Mouse (Mus musculus) stomach, embryonic 15.5 days (tissue): ENCODE measurements around the gene Zfp87. TPM values are rescaled to one million over a fixed set of nuclear protein-coding genes. Genes with fewer than 3 reads are reported as not detected.

Experiments
- ATAC-seq: fragments of 200-750 bp; cut with Nextera tagmentation; 2 replicates; pipeline ENCODE4 v1.8.0; 2017; ENCODE audit warnings: low read depth, moderate number of reproducible peaks, moderate TSS enrichment; ENCODE audit not compliant: insufficient read depth, low FRiP score
- H3K27ac ChIP-seq: fragments of 300-500 bp; sonication (generic); 2 replicates; pipeline ENCODE4 v1.5.1; 2015; ENCODE audit warnings: mild to moderate bottlenecking, inconsistent platforms
- H3K27me3 ChIP-seq: fragments of 300-500 bp; sonication (generic); replicated peaks from 2 replicates; pipeline ENCODE4 v1.6.1; 2015; ENCODE audit warnings: inconsistent platforms
- H3K36me3 ChIP-seq: fragments of 300-500 bp; sonication (generic); 2 replicates; pipeline ENCODE4 v1.6.1; 2015; ENCODE audit warnings: inconsistent platforms
- H3K4me1 ChIP-seq: fragments of 300-500 bp; sonication (generic); 2 replicates; pipeline ENCODE4 v1.6.1; 2015; ENCODE audit warnings: inconsistent platforms
- H3K4me2 ChIP-seq: fragments of 300-500 bp; sonication (generic); 2 replicates; pipeline ENCODE4 v1.6.1; 2015; ENCODE audit warnings: mild to moderate bottlenecking, inconsistent platforms
- H3K4me3 ChIP-seq: fragments of 300-500 bp; sonication (generic); replicated peaks from 2 replicates; pipeline ENCODE4 v1.5.1; 2015; ENCODE audit warnings: inconsistent platforms
- H3K9ac ChIP-seq: fragments of 300-500 bp; sonication (generic); 2 replicates; pipeline ENCODE4 v1.6.1; 2015; ENCODE audit warnings: inconsistent platforms
- H3K9me3 ChIP-seq: fragments of 300-500 bp; sonication (generic); 2 replicates; pipeline ENCODE4 v1.6.1; 2016; ENCODE audit warnings: inconsistent platforms
- WGBS: fragments of 180-500 bp; shearing (Covaris S2); methylation state at CpG from one replicate; pipeline ENCODE4 v1.1.7; 2015; 5-methylcytosine and 5-hydroxymethylcytosine counted together
- polyA plus RNA-seq: library from polyadenylated mRNA; unstranded; fragments of >200 nt; fragmentation: Nextera tagmentation; extraction: Ambion mirVana; gene quantifications from 2 replicates; pipeline ENCODE4 v1.2.1, GENCODE M21; 2015

Gene Zfp87
- polyA plus RNA-seq, 1 experiment from 2014 or later = 20.4 TPM

DNA sequence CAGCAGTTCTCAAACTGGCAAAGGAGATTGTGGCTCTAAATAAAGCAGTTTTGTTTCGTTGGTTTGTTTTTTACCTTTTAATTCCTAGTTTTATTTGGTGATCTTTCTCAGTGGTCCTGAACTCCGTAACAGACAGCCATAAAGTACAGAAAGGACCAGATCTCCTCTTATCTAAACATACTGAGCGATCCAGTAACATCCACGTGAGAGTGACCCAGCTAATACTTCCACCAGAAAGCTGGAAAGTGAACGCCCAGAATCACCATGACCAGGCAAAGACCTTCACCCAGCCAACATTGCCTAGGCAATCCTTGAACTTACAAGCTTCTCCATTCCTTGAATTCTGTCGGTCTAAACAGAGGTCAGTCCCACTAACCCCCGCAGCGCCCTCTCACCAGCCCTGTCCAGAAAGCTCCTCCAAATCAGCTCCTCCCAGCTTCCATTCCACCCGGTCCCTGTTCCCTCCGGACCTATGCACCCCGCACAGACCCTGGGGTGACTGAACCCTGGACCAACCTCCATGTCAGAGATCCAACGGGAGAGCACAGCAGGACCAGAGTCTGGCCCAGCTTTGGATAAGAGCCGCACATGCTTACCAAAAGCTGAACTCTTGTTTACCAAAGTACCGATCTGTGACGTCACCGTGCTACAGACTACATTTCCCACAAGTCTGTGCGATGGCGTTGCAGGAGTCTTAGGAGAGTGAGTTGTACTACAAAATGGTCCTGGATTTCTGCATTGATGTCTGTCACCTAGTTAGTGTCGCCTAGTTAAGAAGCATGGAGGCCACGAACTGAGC, 42.2 kb downstream of the Zfp87 start, which contains the start of gene Zfp874b:
Gene Zfp874b, minus strand, starts transcription at position 634 of the 799 bp plus-strand sequence.
- Histone ChIP-seq H3K27me3 (no peaks in the 10 kb centered on the region), H3K36me3 (no peaks in the 10 kb centered on the region), H3K4me3 (peak within 1 kb of the TSS; percentile 66), H3K9ac (peak within 1 kb of the TSS; percentile 43), H3K9me3 (no peaks in the 10 kb centered on the region), H3K27ac (peak within 1 kb of the TSS; percentile 6; the same call in 1 of the 2 replicates), H3K4me1 (no peaks in the 10 kb centered on the region), H3K4me2 (peak within 1 kb of the TSS; percentile 53)
- ATAC-seq = peak; percentile 93
- 4% methylated on average over 20 of the region's 20 CpGs for WGBS

DNA sequence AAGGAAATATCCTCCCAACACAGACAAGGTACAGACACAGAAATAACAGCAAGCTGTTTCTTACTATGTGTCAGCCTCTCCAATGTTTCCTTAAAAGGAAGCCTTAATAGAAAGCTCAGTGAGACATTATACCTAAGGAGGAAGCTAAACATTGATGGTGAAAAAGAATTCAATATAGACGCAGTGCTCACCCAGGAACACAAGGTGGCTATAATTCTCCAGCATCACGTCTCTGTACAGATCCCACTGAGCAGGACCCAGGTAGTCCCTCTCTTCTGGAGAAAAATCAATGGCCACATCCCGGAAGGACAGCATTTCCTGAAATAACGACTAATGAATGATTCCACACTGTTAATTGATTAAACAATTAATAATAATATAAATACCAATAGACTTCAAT, 44.4 kb downstream of the Zfp87 start:
- WGBS = 51% methylated on average over 4 of the region's 4 CpGs
- no peaks in the 10 kb centered on the region for H3K36me3 ChIP-seq
- no peak overlapping the region for H3K4me2 ChIP-seq
- no peaks in the 10 kb centered on the region for H3K4me1 ChIP-seq
- no peaks in the 10 kb centered on the region for H3K9me3 ChIP-seq
- no peak overlapping the region for H3K4me3 ChIP-seq
- no peak overlapping the region for H3K27ac ChIP-seq
- ATAC-seq = no peak
- H3K27me3 ChIP-seq = no peaks in the 10 kb centered on the region
- H3K9ac ChIP-seq = no peak overlapping the region

DNA sequence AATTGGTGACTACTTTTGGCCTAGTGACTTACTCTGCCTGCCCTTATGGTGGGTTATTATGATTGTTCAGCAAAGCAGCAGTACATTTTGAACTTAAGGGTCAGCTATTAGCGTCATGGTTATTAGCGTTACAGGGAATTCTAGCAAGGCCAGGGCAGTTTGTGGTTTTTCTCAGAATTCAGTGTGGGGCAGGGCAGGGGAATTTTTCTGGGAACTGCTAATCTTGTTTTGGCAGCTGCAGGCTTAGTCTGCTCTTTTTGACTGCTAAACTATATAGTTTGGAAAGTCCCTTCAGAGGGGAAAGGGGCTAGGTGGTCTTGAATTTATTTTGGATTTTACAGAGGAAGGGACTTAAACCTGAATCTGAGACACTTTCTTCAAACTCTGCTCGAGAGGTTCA, 56.7 kb downstream of the Zfp87 start:
- WGBS = 86% methylated on average over 3 of the region's 3 CpGs
- ATAC-seq = no peak
- H3K27me3 ChIP-seq = no peaks in the 10 kb centered on the region
- no peak overlapping the region for H3K4me2 ChIP-seq
- no peak overlapping the region for H3K9ac ChIP-seq
- no peaks in the 10 kb centered on the region for H3K4me1 ChIP-seq
- H3K27ac ChIP-seq = no peak overlapping the region
- H3K36me3 ChIP-seq = peaks cover 13% of the 10 kb centered on the region; the same call in 1 of the 2 replicates
- H3K4me3 ChIP-seq = no peak overlapping the region
- H3K9me3 ChIP-seq = no peaks in the 10 kb centered on the region

Other genes starting within 250 kb of the Zfp87 start
- 1.8 and 1.9 TPM in 2 replicates for gene Zfp458, start 247.7 kb downstream of the Zfp87 start, polyA plus RNA-seq
- 0.77 and 0.94 TPM in 2 replicates for gene Zfp457, start 219.7 kb downstream of the Zfp87 start, polyA plus RNA-seq
- 2.7 and 2.9 TPM in 2 replicates for gene Zfp595, start 193.6 kb downstream of the Zfp87 start, polyA plus RNA-seq
- 0.52 and 0.64 TPM in 2 replicates for gene Gm28044, start 165.6 kb downstream of the Zfp87 start, polyA plus RNA-seq
- gene Zfp953, start 165.6 kb downstream of the Zfp87 start, polyA plus RNA-seq = 1.0 and 1.1 TPM in 2 replicates
- 0.21 and 0.44 TPM in 2 replicates for gene Gm28041, start 150.4 kb downstream of the Zfp87 start, polyA plus RNA-seq
- gene Zfp456, start 150.4 kb downstream of the Zfp87 start, polyA plus RNA-seq = 1.8 and 2.0 TPM in 2 replicates
- 5.5 and 7.5 TPM in 2 replicates for gene Zfp429, start 126.4 kb downstream of the Zfp87 start, polyA plus RNA-seq
- gene Zfp459, start 104.8 kb downstream of the Zfp87 start, polyA plus RNA-seq = 0.90 and 1.1 TPM in 2 replicates
- gene Zfp874a, start 74.6 kb downstream of the Zfp87 start, polyA plus RNA-seq = 8.7 and 9.6 TPM in 2 replicates
- gene Zfp874b, start 41.9 kb downstream of the Zfp87 start, polyA plus RNA-seq = 2.8 and 3.4 TPM in 2 replicates
- 12.7 and 13.3 TPM in 2 replicates for gene Zfp58, start 25.6 kb downstream of the Zfp87 start, polyA plus RNA-seq
- gene Gm26965, start within 50 bp of the Zfp87 start, polyA plus RNA-seq = not detected in 2 replicates
- 11.8 and 11.9 TPM in 2 replicates for gene Zfp748, start 27.7 kb upstream of the Zfp87 start, polyA plus RNA-seq
- gene Zfp729b, start 83.5 kb upstream of the Zfp87 start, polyA plus RNA-seq = 3.5 and 4.7 TPM in 2 replicates
- 0.26 TPM in 1 of 2 replicates, not detected in the other for gene Gm49345, start 111.6 kb upstream of the Zfp87 start, polyA plus RNA-seq
- 2.4 and 2.7 TPM in 2 replicates for gene Zfp729a, start 111.6 kb upstream of the Zfp87 start, polyA plus RNA-seq
- gene Zfp738, start 160.9 kb upstream of the Zfp87 start, polyA plus RNA-seq = 8.9 and 12.7 TPM in 2 replicates
- 5.8 and 5.9 TPM in 2 replicates for gene Zfp65, start 203.0 kb upstream of the Zfp87 start, polyA plus RNA-seq
- gene Zfp85, start 229.1 kb upstream of the Zfp87 start, polyA plus RNA-seq = 4.2 and 4.5 TPM in 2 replicates